Mouse (Mus musculus): ENCODE measurements at regions not wholly inside any gene's neighbourhood (a gene's known extent, or its start where the extent isn't known, plus 50 kb on each side); places are given as distances from the start of the nearest gene placed in this dataset.
A peak's percentile ranks its signal among the peaks of the same experiment; 100 is the strongest.

- H3K27ac ChIP-seq (replicated peaks; ENCODE audit: low read depth, low read length), result peak overlapping the region; percentile 8; the same call in 1 of the 2 replicates
- 0 out of 2 replicates have a peak overlapping the region, but pooled peaks have one; percentile 3 for H3K4me2 ChIP-seq (replicated peaks; ENCODE audit: low read depth, low read length, severe bottlenecking)
- H3K4me1 ChIP-seq (ENCODE audit: control insufficient read depth, insufficient read depth, low read length), result peaks cover 11% of the 10 kb centered on the region; the same call in 1 of the 2 replicates
- no peaks in the 10 kb centered on the region for H3K27me3 ChIP-seq (ENCODE audit: control insufficient read depth, insufficient read depth, low read length)
- DNase-seq (ENCODE audit: low spot score), result peak; percentile 72
- no peaks in the 10 kb centered on the region for H3K9me3 ChIP-seq (ENCODE audit: control insufficient read depth, low read length)
- H3K36me3 ChIP-seq (ENCODE audit: control insufficient read depth, insufficient read depth, low read length), result no peaks in the 10 kb centered on the region
- WGBS, result 26% methylated on average over 14 of the region's 14 CpGs
- H3K9ac ChIP-seq (ENCODE audit: low read depth, low read length, severe bottlenecking), result no peak overlapping the region
- no peak overlapping the region for H3K4me3 ChIP-seq (replicated peaks; ENCODE audit: low read length)
- no peak for TF ChIP-seq POLR2A (IDR thresholded peaks at IDR 0.05; ENCODE audit: borderline replicate concordance, extremely low read depth, insufficient read depth, insufficient read length)
- peak; percentile 70 for ATAC-seq (ENCODE audit: low FRiP score, low read depth)
Measured at GRCm38 (mm10) chr8:8829230-8829629, 138.9 kb upstream of the Arglu1 start.

GRCm38 (mm10) chr8:8827555-8827954, 137.2 kb upstream of the Arglu1 start:
- ATAC-seq (ENCODE audit: low FRiP score, low read depth), result no peak
- Histone ChIP-seq H3K9me3 (ENCODE audit: control insufficient read depth, low read length) (no peaks in the 10 kb centered on the region), H3K4me3 (replicated peaks; ENCODE audit: low read length) (no peak overlapping the region), H3K4me1 (ENCODE audit: control insufficient read depth, insufficient read depth, low read length) (peaks cover 11% of the 10 kb centered on the region; the same call in 1 of the 2 replicates), H3K36me3 (ENCODE audit: control insufficient read depth, insufficient read depth, low read length) (no peaks in the 10 kb centered on the region), H3K4me2 (replicated peaks; ENCODE audit: low read depth, low read length, severe bottlenecking) (no peak overlapping the region), H3K9ac (ENCODE audit: low read depth, low read length, severe bottlenecking) (no peak overlapping the region), H3K27me3 (ENCODE audit: control insufficient read depth, insufficient read depth, low read length) (no peaks in the 10 kb centered on the region), H3K27ac (replicated peaks; ENCODE audit: low read depth, low read length) (no peak overlapping the region)
- 63% methylated on average over 7 of the region's 7 CpGs for WGBS
- TF ChIP-seq POLR2A (IDR thresholded peaks at IDR 0.05; ENCODE audit: borderline replicate concordance, extremely low read depth, insufficient read depth, insufficient read length), result no peak
- no peak for DNase-seq (ENCODE audit: low spot score)

GRCm38 (mm10) chr8:8826801-8827200, 136.5 kb upstream of the Arglu1 start:
- Histone ChIP-seq H3K9ac (ENCODE audit: low read depth, low read length, severe bottlenecking) (no peak overlapping the region), H3K36me3 (ENCODE audit: control insufficient read depth, insufficient read depth, low read length) (no peaks in the 10 kb centered on the region), H3K4me1 (ENCODE audit: control insufficient read depth, insufficient read depth, low read length) (peaks cover 11% of the 10 kb centered on the region; the same call in 1 of the 2 replicates), H3K27ac (replicated peaks; ENCODE audit: low read depth, low read length) (no peak overlapping the region), H3K27me3 (ENCODE audit: control insufficient read depth, insufficient read depth, low read length) (no peaks in the 10 kb centered on the region), H3K4me3 (replicated peaks; ENCODE audit: low read length) (no peak overlapping the region), H3K4me2 (replicated peaks; ENCODE audit: low read depth, low read length, severe bottlenecking) (no peak overlapping the region), H3K9me3 (ENCODE audit: control insufficient read depth, low read length) (no peaks in the 10 kb centered on the region)
- DNase-seq (ENCODE audit: low spot score) (no peak), ATAC-seq (ENCODE audit: low FRiP score, low read depth) (no peak)
- 57% methylated on average over 9 of the region's 9 CpGs for WGBS
- TF ChIP-seq POLR2A (IDR thresholded peaks at IDR 0.05; ENCODE audit: borderline replicate concordance, extremely low read depth, insufficient read depth, insufficient read length), result no peak

- H3K9ac ChIP-seq (ENCODE audit: low read depth, low read length, severe bottlenecking), result no peak overlapping the region
- no peaks in the 10 kb centered on the region for H3K9me3 ChIP-seq (ENCODE audit: control insufficient read depth, low read length)
- H3K4me3 ChIP-seq (replicated peaks; ENCODE audit: low read length), result no peak overlapping the region
- no peaks in the 10 kb centered on the region for H3K36me3 ChIP-seq (ENCODE audit: control insufficient read depth, insufficient read depth, low read length)
- 53% methylated on average over 5 of the region's 5 CpGs for WGBS
- H3K27ac ChIP-seq (replicated peaks; ENCODE audit: low read depth, low read length), result no peak overlapping the region
- no peaks in the 10 kb centered on the region for H3K27me3 ChIP-seq (ENCODE audit: control insufficient read depth, insufficient read depth, low read length)
- TF ChIP-seq POLR2A (IDR thresholded peaks at IDR 0.05; ENCODE audit: borderline replicate concordance, extremely low read depth, insufficient read depth, insufficient read length), result no peak
- DNase-seq (ENCODE audit: low spot score), result no peak
- ATAC-seq (ENCODE audit: low FRiP score, low read depth), result no peak
- H3K4me1 ChIP-seq (ENCODE audit: control insufficient read depth, insufficient read depth, low read length), result peaks cover 10% of the 10 kb centered on the region; the same call in 1 of the 2 replicates
- no peak overlapping the region for H3K4me2 ChIP-seq (replicated peaks; ENCODE audit: low read depth, low read length, severe bottlenecking)
Measured at GRCm38 (mm10) chr8:8824886-8825285, 134.6 kb upstream of the Arglu1 start.

- no peaks in the 10 kb centered on the region for H3K9me3 ChIP-seq (ENCODE audit: control insufficient read depth, low read length)
- no peaks in the 10 kb centered on the region for H3K36me3 ChIP-seq (ENCODE audit: control insufficient read depth, insufficient read depth, low read length)
- peak; percentile 21 for DNase-seq (ENCODE audit: low spot score)
- TF ChIP-seq POLR2A (IDR thresholded peaks at IDR 0.05; ENCODE audit: borderline replicate concordance, extremely low read depth, insufficient read depth, insufficient read length), result no peak
- H3K4me3 ChIP-seq (replicated peaks; ENCODE audit: low read length), result no peak overlapping the region
- no peak overlapping the region for H3K27ac ChIP-seq (replicated peaks; ENCODE audit: low read depth, low read length)
- no peak overlapping the region for H3K9ac ChIP-seq (ENCODE audit: low read depth, low read length, severe bottlenecking)
- H3K4me2 ChIP-seq (replicated peaks; ENCODE audit: low read depth, low read length, severe bottlenecking), result no peak overlapping the region
- H3K4me1 ChIP-seq (ENCODE audit: control insufficient read depth, insufficient read depth, low read length), result no peaks in the 10 kb centered on the region
- 52% methylated on average over 6 of the region's 6 CpGs for WGBS
- no peaks in the 10 kb centered on the region for H3K27me3 ChIP-seq (ENCODE audit: control insufficient read depth, insufficient read depth, low read length)
- no peak for ATAC-seq (ENCODE audit: low FRiP score, low read depth)
Measured at GRCm38 (mm10) chr8:8821119-8821518, 130.8 kb upstream of the Arglu1 start.

- WGBS, result 78% methylated on average over 6 of the region's 6 CpGs
- Histone ChIP-seq H3K4me2 (replicated peaks; ENCODE audit: low read depth, low read length, severe bottlenecking) (no peak overlapping the region), H3K36me3 (ENCODE audit: control insufficient read depth, insufficient read depth, low read length) (no peaks in the 10 kb centered on the region), H3K27ac (replicated peaks; ENCODE audit: low read depth, low read length) (no peak overlapping the region), H3K4me1 (ENCODE audit: control insufficient read depth, insufficient read depth, low read length) (no peaks in the 10 kb centered on the region), H3K27me3 (ENCODE audit: control insufficient read depth, insufficient read depth, low read length) (no peaks in the 10 kb centered on the region), H3K4me3 (replicated peaks; ENCODE audit: low read length) (no peak overlapping the region), H3K9ac (ENCODE audit: low read depth, low read length, severe bottlenecking) (no peak overlapping the region), H3K9me3 (ENCODE audit: control insufficient read depth, low read length) (no peaks in the 10 kb centered on the region)
- ATAC-seq (ENCODE audit: low FRiP score, low read depth) (no peak), DNase-seq (ENCODE audit: low spot score) (no peak)
- no peak for TF ChIP-seq POLR2A (IDR thresholded peaks at IDR 0.05; ENCODE audit: borderline replicate concordance, extremely low read depth, insufficient read depth, insufficient read length)
Measured at GRCm38 (mm10) chr8:8820614-8821013, 130.3 kb upstream of the Arglu1 start.

Data from limb, embryonic 14.5 days (tissue).